Mouse (Mus musculus): ENCODE measurements at regions not wholly inside any gene's neighbourhood (a gene's known extent, or its start where the extent isn't known, plus 50 kb on each side); places are given as distances from the start of the nearest gene placed in this dataset.

DNA sequence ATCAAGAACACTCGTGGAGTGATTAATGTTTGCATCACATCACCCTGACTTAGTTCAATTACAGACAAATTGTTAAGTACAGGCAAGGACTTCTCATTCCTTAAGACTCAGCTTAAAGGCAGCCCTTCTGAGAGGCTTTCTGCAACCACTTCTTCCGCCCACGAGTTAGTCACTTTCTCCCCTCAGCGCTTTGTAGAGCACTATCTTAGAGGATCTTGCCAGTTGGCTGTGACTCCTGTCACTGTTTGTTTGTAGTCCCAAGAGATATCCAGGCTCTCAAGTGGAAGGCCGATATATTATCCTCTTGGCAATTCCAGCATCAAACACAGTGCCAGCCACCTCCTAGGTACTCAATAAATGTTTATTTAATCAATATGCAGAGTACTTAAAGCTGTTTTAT, 532.1 kb upstream of the Gm26657 start:
- TF ChIP-seq POLR2AphosphoS2 (IDR thresholded peaks at IDR 0.05; ENCODE audit: insufficient read length, low read depth): no peak
- TF ChIP-seq TCF3 (IDR thresholded peaks at IDR 0.05; ENCODE audit: insufficient read length, low read depth): no peak
- no peak for TF ChIP-seq REST (IDR thresholded peaks at IDR 0.05; ENCODE audit: insufficient read depth, insufficient read length)
- TF ChIP-seq USF1 (IDR thresholded peaks at IDR 0.05; ENCODE audit: low read depth): no peak
- Histone ChIP-seq H3K27me3 (ENCODE audit: control insufficient read depth, insufficient read depth, insufficient read length) (no peaks in the 10 kb centered on the region), H3K79me2 (ENCODE audit: control insufficient read depth, insufficient read depth) (no peaks in the 10 kb centered on the region), H3ac (ENCODE audit: control insufficient read depth, insufficient read length) (no peak overlapping the region), H3K4me2 (ENCODE audit: low read depth) (no peak overlapping the region), H3K4me3 (no peak overlapping the region), H3K36me3 (ENCODE audit: control insufficient read depth, insufficient read depth) (no peaks in the 10 kb centered on the region)

DNA sequence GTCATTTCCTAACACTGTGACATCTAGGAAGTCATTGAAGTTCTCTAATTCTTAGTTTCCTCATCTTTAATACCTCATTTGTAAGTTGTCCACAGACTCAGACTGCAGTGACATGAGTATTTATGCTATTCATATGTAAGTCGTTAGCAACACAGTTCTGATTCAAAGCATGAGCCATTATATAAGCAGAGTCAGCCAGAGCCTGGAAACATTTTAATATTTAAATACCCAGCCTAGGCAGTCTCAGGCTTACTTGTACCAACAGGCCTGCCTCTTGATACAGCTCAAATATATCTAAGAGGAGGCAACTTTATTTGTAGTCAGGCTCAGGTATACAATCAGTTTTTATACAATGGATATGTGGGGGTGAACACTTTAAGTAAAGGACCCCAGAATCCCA, 534.8 kb upstream of the Gm26657 start:
- Histone ChIP-seq H3ac (ENCODE audit: control insufficient read depth, insufficient read length) (no peak overlapping the region), H3K4me2 (ENCODE audit: low read depth) (no peak overlapping the region), H3K79me2 (ENCODE audit: control insufficient read depth, insufficient read depth) (no peaks in the 10 kb centered on the region), H3K4me3 (no peak overlapping the region), H3K36me3 (ENCODE audit: control insufficient read depth, insufficient read depth) (no peaks in the 10 kb centered on the region), H3K27me3 (ENCODE audit: control insufficient read depth, insufficient read depth, insufficient read length) (no peaks in the 10 kb centered on the region)
- no peak for TF ChIP-seq USF1 (IDR thresholded peaks at IDR 0.05; ENCODE audit: low read depth)
- no peak for TF ChIP-seq MYOG (IDR thresholded peaks at IDR 0.05; ENCODE audit: control insufficient read depth in 1 of 3, insufficient read depth in 1 of 3, insufficient read length in 2 of 3, low read depth in 2 of 3)
- no peak for TF ChIP-seq TCF3 (IDR thresholded peaks at IDR 0.05; ENCODE audit: insufficient read length, low read depth)
- no peak for TF ChIP-seq E2F4 (IDR thresholded peaks at IDR 0.05; ENCODE audit: insufficient read depth)
- no peak for TF ChIP-seq POLR2A (IDR thresholded peaks at IDR 0.05; ENCODE audit: insufficient read length, low read depth)
- TF ChIP-seq REST (IDR thresholded peaks at IDR 0.05; ENCODE audit: insufficient read depth, insufficient read length): no peak
- no peak for TF ChIP-seq CEBPB (IDR thresholded peaks at IDR 0.05; ENCODE audit: insufficient read depth, poor library complexity, severe bottlenecking)
- TF ChIP-seq MAX (IDR thresholded peaks at IDR 0.05; ENCODE audit: low read depth): no peak
- no peak for TF ChIP-seq MYOD1 (IDR thresholded peaks at IDR 0.05; ENCODE audit: control insufficient read depth in 1 of 3, insufficient read length in 2 of 3, low read depth in 2 of 3)
- no peak for TF ChIP-seq POLR2AphosphoS2 (IDR thresholded peaks at IDR 0.05; ENCODE audit: insufficient read length, low read depth)
- TF ChIP-seq SRF (IDR thresholded peaks at IDR 0.05; ENCODE audit: control insufficient read depth, insufficient read length, low read depth): no peak
- TF ChIP-seq TCF12 (IDR thresholded peaks at IDR 0.05; ENCODE audit: insufficient read depth, poor library complexity, severe bottlenecking): no peak

DNA sequence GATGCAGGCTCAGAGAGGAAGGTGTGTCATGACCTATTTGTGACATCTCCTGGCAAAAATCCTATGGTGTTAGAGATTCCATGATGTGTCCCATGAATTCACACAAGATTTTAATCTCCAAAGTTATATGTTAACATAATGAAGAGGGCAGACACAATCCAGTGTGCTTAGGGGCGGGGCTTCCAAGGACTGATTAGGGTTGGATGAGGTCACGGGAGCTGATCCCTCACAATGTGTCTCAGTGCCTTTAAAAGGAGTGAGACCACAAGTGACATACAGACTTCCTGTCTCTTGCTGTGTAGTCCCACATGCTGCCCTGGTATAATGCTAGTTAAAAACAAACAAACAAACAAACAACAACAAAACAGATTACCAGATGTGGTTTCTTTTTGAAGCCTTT, 546.5 kb upstream of the Gm26657 start:
- TF ChIP-seq MAX (IDR thresholded peaks at IDR 0.05; ENCODE audit: low read depth): no peak
- Histone ChIP-seq H3K4me2 (ENCODE audit: low read depth) (no peak overlapping the region), H3K27me3 (ENCODE audit: control insufficient read depth, insufficient read depth, insufficient read length) (no peaks in the 10 kb centered on the region), H3K36me3 (ENCODE audit: control insufficient read depth, insufficient read depth) (no peaks in the 10 kb centered on the region), H3K4me3 (no peak overlapping the region), H3K79me2 (ENCODE audit: control insufficient read depth, insufficient read depth) (no peaks in the 10 kb centered on the region), H3ac (ENCODE audit: control insufficient read depth, insufficient read length) (no peak overlapping the region)

DNA sequence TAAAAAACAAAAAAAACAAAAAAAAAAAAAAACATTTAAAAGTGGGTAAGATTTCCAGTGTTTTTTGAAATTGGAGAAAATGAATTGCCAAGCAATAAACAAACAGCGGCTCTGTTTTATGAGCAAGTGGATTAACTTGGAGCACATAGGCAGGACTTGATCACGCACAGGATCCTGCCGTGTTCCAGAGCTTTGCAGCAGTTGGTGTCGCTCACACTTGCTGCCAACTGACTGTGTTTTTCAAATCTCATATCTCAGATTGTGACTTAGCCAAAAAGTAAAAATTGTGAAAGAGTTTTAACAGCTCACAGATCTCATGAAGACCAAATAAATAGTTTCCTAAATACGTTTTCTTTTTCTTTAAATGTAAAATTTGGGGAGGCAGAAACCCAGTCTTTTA, 547.4 kb upstream of the Gm26657 start:
- Histone ChIP-seq H3K4me2 (ENCODE audit: low read depth) (no peak overlapping the region), H3ac (ENCODE audit: control insufficient read depth, insufficient read length) (no peak overlapping the region), H3K36me3 (ENCODE audit: control insufficient read depth, insufficient read depth) (no peaks in the 10 kb centered on the region), H3K27me3 (ENCODE audit: control insufficient read depth, insufficient read depth, insufficient read length) (no peaks in the 10 kb centered on the region), H3K4me3 (no peak overlapping the region), H3K79me2 (ENCODE audit: control insufficient read depth, insufficient read depth) (no peaks in the 10 kb centered on the region)
- TF ChIP-seq TCF3 (IDR thresholded peaks at IDR 0.05; ENCODE audit: insufficient read length, low read depth) (no peak), TCF12 (IDR thresholded peaks at IDR 0.05; ENCODE audit: insufficient read depth, poor library complexity, severe bottlenecking) (no peak), POLR2AphosphoS2 (IDR thresholded peaks at IDR 0.05; ENCODE audit: insufficient read length, low read depth) (no peak), REST (IDR thresholded peaks at IDR 0.05; ENCODE audit: insufficient read depth, insufficient read length) (no peak), POLR2A (IDR thresholded peaks at IDR 0.05; ENCODE audit: insufficient read length, low read depth) (no peak), USF1 (IDR thresholded peaks at IDR 0.05; ENCODE audit: low read depth) (no peak), E2F4 (IDR thresholded peaks at IDR 0.05; ENCODE audit: insufficient read depth) (no peak), SRF (IDR thresholded peaks at IDR 0.05; ENCODE audit: control insufficient read depth, insufficient read length, low read depth) (no peak), MYOD1 (IDR thresholded peaks at IDR 0.05; ENCODE audit: control insufficient read depth in 1 of 3, insufficient read length in 2 of 3, low read depth in 2 of 3) (no peak), CEBPB (IDR thresholded peaks at IDR 0.05; ENCODE audit: insufficient read depth, poor library complexity, severe bottlenecking) (no peak), MYOG (IDR thresholded peaks at IDR 0.05; ENCODE audit: control insufficient read depth in 1 of 3, insufficient read depth in 1 of 3, insufficient read length in 2 of 3, low read depth in 2 of 3) (no peak), MAX (IDR thresholded peaks at IDR 0.05; ENCODE audit: low read depth) (no peak)

DNA sequence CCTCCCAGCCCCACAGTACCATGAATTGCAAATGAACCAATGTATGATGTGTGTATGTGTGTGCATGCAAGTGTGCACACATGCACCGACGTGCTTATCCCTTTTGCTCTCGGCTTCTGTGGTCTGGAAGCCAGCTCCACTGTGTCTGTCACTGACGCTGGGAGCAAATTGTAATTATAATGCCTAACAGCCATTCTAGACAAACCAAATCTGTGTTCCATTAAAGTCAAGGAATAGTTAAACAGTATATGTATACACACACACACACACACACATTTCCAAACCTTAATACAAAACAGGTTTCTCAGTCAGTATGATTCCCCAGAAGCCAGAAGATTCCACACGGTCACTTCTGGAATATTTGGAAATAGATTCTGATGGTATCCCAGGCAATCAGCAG, 560.3 kb upstream of the Gm26657 start:
- TF ChIP-seq MAX (IDR thresholded peaks at IDR 0.05; ENCODE audit: low read depth) (no peak), SRF (IDR thresholded peaks at IDR 0.05; ENCODE audit: control insufficient read depth, insufficient read length, low read depth) (no peak), TCF3 (IDR thresholded peaks at IDR 0.05; ENCODE audit: insufficient read length, low read depth) (no peak), TCF12 (IDR thresholded peaks at IDR 0.05; ENCODE audit: insufficient read depth, poor library complexity, severe bottlenecking) (no peak), POLR2AphosphoS2 (IDR thresholded peaks at IDR 0.05; ENCODE audit: insufficient read length, low read depth) (no peak)
- H3K36me3 ChIP-seq (ENCODE audit: control insufficient read depth, insufficient read depth): no peaks in the 10 kb centered on the region

More for the DNA sequence above, 560.3 kb upstream of the Gm26657 start:
- Histone ChIP-seq H3ac (ENCODE audit: control insufficient read depth, insufficient read length) (no peak overlapping the region), H3K4me3 (no peak overlapping the region), H3K79me2 (ENCODE audit: control insufficient read depth, insufficient read depth) (no peaks in the 10 kb centered on the region), H3K27me3 (ENCODE audit: control insufficient read depth, insufficient read depth, insufficient read length) (no peaks in the 10 kb centered on the region), H3K4me2 (ENCODE audit: low read depth) (no peak overlapping the region)

All from myocyte (in vitro differentiated cells).